22 mouse cellular contexts compared by ENCODE assay signal in the genomic region with DNA sequence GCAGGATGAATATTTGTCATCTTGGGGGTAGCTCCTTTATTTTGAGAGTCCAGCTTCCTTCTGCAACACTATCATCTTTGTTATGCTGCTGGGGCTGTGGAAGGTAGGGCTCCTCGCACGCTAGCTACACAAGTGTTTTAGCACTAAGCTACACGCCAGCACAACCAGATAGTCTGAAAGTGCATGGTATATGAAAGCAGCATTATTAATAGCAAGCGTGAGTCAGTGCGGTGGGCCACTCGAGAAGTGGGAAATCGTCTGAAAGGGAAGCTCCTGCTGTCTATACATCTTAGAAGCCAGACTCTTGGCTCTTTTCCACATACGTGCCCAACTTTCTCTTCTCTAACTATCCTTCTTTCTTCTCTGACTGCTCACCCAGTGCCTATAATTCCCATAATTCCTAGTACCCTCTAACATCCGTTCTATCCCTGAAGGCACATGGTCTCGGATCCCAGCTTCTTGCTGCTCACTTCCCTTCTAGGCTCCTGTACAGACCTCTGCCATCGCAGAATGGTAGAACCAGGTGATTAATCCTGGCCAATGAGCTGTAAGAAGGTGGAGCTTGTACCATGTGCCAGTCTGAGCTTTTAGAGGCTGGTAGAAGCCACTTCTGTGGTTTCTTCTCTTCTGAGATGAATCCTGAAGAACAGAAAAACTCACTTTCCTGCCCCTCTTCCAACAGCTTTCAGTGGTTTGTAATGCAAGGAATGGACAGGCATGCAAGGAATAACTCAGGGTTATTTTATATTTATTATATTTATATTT. TPM values are rescaled to one million over a fixed set of nuclear protein-coding genes. Genes with fewer than 3 reads are reported as not detected.
"Had no signal": no experiment of that assay in that cellular context is flagged by ENCODE, and none has a peak within 500 bp of the region (broad histone marks: within the 10 kb centered on the region; RNA-seq: fewer than 3 reads in every experiment).

No protein-coding gene starts in this region.

- H3K4me2 ChIP-seq: limb, embryonic 15.5 days; liver, embryonic 12.5 days; lung, embryonic 14.5 days; neural tube, embryonic 15.5 days had no signal

- H3K4me1 ChIP-seq: liver, embryonic 12.5 days; neural tube, embryonic 15.5 days had no signal

- H3K27ac ChIP-seq: kidney, postnatal 0 days; limb, embryonic 15.5 days; liver, embryonic 12.5 days; midbrain, embryonic 10.5 days; neural tube, embryonic 15.5 days had no signal

- H3K36me3 ChIP-seq: limb, embryonic 15.5 days; liver, embryonic 12.5 days; midbrain, embryonic 10.5 days; neural tube, embryonic 15.5 days had no signal

- DNase-seq: kidney, adult 11 months; kidney, postnatal 36 days; layer of hippocampus, adult 9-11 months; layer of hippocampus, postnatal 36 days; lung, embryonic 14.5 days; lung, postnatal 10 days; lung, postnatal 4 days; midbrain, embryonic 14.5 days; thymus, adult 2 months; thymus, postnatal 25 days had no signal

- H3K4me3 ChIP-seq: limb, embryonic 15.5 days; liver, embryonic 12.5 days; midbrain, embryonic 10.5 days; myocyte; neural tube, embryonic 15.5 days had no signal

- H3K27me3 ChIP-seq: limb, embryonic 15.5 days; liver, embryonic 12.5 days; neural tube, embryonic 15.5 days had no signal

- ATAC-seq: inflammation-experienced regulatory T-cells, adult 6 months; liver, embryonic 12.5 days had no signal

- H3K9ac ChIP-seq: limb, embryonic 15.5 days; liver, embryonic 12.5 days; lung, embryonic 14.5 days; neural tube, embryonic 15.5 days had no signal

- H3K9me3 ChIP-seq: limb, embryonic 15.5 days; liver, embryonic 12.5 days; midbrain, embryonic 10.5 days; neural tube, embryonic 15.5 days had no signal

RNA-seq across cellular contexts. Expression of a gene that starts 55.5 kb away (rescaled TPM):
- polyA plus RNA-seq: inflammation-experienced regulatory T-cells, adult 6 months; kidney, postnatal 0 days; limb, embryonic 11.5 days; limb, embryonic 15.5 days; liver, embryonic 12.5 days; liver, embryonic 16.5 days; lung, embryonic 14.5 days; midbrain, embryonic 10.5 days; midbrain, embryonic 14.5 days; myocyte; neural tube, embryonic 11.5 days; neural tube, embryonic 15.5 days; small intestine, adult 2 months; stomach, embryonic 16.5 days; thymus, adult 2 months had no signal
